Mouse (Mus musculus): Measurements from ENCODE around the gene Fam20a.

GRCm38 (mm10) chr11:109696519-109696918 is 25.6 kb downstream of the Fam20a start:
- TF ChIP-seq POLR2A (IDR thresholded peaks at IDR 0.05; ENCODE audit: insufficient read depth, low read length) (no peak), CTCF (IDR thresholded peaks at IDR 0.05; ENCODE audit: low read depth, low read length) (no peak)

Data from ES-Bruce4 (cell line).